Mouse (Mus musculus) embryo, embryonic 11.5 days (tissue): ENCODE results near the gene Bub1b.
A peak's percentile ranks its signal among the peaks of the same experiment; 100 is the strongest.
"Not testable (repeated sequence)": the region's sequence is repeated elsewhere in the genome, so short reads cannot be mapped to it uniquely, and the experiment has no call there.

Source experiments
- DNase-seq: peaks from one replicate; pipeline ENCODE4 v3.0.0-alpha.2; 2012; ENCODE audit warnings: low read depth, low spot score

Bub1b gene

DNA sequence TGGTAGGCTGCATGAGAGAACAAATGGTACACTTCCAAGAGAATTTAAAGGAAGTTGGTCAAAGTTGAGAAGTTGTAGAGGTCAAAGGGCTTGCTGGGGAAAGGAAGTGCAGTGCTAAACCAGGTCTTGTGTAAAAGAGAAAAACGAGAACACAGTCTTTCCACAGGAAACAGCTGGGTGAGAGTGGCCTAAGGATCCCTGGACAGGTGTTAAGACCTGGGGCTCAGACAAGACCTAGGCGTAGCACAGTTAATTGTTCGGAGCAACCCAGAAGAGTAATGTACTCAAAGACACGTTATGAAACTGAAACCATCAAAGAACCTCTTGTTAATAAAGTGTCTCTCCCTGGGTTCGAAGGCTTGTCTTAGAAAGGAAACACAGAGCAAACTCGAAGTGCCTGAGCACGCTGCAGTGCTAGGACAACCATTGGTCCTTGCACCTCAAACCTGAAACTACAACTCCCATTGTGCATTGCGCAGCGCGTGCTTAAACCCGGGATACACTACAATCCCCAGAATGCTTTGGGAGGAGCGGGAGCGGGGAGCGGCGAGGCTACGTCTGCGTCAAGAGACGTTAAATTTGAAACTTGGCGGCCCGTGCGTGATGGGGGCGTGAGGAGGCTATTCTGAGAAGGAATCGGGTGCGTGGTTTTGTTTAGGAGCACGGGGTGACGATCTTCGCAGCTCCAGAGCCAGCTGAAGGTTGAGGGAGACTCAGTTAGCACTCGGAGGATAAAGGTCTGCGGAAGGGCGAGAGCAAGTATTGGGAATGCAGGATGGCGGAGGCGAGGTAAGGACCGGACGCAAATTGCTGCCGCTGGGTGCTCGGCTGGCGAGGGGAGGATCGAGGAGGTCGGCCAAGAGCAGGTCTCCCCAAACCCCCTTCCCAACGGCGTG is at the start of gene Bub1b:
Bub1b (plus strand) TSS at position 539 of the 896 bp plus-strand sequence.
- peak; percentile 90 for DNase-seq

DNA sequence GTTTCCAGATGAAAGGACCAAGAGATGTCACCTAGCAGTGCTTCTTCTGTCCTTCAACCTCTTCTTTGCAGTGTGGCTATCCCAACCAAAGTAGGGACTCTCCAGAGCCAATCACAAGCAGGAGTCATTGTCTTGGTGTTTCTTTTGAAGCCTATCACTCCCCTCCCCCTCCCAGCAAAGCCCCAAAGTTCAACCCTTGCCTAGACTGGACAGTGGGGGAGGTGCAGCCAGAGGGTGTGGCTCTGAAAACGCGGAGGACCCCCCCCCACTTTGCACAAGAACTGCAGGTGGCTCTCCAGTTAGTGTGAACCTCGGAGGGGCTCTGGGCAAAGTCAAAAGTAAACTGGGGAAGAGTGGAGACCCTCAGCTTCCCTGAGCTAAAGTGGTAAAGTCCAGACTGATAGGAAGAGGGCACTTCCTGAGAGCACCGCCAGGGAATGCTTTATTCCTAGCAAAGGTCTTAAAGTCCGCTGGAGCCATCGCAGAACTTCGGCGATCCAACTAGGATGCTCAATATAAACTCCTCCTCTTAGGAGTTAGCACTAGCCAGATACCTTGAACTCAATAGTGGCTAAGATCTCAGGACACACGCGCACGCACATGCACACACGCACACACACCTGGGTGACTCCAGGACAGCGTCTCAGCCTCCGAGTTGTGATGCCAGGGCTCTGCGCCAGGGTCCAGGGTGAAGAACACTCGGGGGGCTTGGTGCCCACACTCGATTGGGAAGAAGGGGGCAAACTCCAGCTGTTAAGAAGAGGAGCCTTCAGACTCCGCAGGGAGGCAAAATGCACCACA is 49.4 kb upstream of the Bub1b start:
- DNase-seq, result no peak

DNA sequence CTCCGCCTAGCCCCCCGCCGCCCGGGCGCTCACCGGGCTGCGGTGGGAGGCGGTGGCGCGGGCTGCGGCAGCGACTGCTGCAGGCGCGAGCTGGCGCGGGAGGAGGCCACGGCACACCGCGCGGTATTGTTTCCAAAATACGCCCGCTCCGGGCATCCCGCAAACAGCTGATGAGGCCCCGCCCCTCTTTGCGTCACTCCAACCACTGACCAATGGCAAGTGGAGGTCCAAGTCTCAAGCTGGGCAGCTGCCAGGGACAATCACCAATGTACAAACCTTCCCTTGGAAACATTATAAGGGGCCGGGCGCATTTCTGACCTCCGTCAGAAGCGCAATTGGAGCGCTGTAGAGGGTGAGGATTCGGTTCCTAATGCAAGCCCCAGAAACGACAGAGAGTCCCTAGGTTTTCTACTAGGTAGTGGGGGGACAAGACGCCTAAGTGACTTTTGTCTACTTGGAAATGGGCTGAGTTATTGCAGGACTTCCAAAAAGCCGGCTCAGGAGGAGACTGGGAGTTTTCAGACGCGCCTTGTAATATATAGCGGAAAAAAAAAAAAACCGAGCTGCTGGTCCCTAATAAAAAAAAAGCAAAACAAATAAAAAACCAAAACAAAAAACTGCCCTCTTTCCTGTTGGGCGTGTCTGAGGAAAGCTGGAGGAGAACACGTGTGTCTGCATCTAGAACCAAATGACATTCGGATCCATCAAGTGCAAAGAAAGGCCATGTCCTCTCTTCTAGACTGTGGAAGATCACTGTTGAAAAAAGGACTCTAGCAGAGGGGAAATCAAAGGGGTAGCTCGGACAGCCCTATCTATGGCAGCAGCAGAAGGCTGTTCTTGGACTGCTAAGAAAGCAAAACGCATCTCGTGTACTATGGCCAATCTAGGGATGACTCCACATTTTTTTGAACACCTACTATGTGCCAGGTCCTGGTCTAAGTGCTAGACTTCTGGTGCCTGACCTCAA is 48.2 kb upstream of the Bub1b start, which contains the start of gene Bmf:
Bmf (minus strand) TSS at position 181 of the 967 bp plus-strand sequence.
- peak; percentile 97 for DNase-seq

DNA sequence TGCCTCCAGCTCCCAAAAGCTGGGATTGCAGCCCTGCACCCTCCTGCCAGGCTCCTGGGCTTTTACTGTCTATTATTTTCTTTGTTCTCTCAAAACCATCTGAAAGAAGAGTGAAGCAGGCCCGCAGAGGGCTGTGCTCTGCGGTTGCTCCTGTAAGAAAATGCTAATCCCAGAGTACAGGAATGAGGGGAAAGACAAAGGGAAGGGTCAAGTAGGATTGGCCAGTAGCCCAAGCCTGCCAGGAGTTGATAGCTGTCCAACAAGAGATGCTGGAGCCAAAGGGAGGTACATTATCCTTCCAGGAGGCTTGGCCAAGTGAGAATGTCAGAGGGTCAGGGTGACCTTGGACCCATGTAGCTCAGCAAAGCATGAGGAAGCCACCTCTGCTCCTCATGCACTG is 46.4 kb upstream of the Bub1b start:
- DNase-seq, result no peak

DNA sequence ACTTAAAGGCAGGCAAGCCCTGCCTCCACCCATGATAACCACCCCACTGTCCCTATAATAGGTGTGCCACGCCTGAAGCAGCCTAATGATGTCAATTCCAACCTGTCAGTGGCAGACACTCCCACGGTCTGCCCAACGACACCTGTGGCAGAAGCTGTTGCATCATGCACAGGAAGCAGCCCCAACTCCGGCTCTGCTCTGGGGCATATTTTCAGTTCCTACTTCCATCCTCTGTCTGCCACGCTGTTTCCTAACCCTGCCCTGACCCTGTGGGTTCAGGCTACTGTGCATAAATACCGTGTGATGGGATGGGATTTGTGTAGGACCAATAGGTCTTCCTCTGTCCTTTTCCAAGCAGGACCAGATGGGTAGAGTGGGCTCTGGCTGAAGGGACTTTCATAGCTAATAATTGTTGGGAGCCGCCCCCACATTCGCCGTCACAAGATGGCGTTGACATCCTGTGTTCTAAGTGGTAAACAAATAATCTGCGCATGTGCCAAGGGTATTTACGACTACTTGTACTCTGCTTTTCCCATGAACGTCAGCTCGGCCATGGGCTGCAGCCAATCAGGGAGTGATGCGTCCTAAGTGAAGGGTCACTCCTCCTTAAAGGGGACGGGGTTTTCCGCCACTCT is 43.5 kb upstream of the Bub1b start:
- not testable (repeated sequence) for DNase-seq

DNA sequence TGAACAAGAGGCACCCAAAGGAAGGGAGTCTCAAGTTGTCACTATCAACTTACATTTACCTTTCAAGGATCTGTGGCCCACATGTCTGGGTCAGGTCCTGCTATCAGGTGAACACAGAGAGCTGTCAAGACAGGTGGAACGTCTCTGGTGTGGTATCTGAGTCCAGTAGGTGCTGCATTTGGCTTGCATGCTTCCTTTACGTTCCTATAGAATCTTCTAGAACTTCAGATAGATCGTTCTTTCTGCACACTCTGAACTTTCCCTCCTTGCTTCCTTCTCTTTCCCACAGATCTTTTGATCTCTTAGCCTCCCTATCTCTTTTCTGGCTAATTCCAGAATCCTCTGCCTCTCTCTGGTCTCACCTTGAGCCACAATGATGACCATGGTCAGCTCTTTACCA is 39.6 kb upstream of the Bub1b start:
- no peak for DNase-seq

DNA sequence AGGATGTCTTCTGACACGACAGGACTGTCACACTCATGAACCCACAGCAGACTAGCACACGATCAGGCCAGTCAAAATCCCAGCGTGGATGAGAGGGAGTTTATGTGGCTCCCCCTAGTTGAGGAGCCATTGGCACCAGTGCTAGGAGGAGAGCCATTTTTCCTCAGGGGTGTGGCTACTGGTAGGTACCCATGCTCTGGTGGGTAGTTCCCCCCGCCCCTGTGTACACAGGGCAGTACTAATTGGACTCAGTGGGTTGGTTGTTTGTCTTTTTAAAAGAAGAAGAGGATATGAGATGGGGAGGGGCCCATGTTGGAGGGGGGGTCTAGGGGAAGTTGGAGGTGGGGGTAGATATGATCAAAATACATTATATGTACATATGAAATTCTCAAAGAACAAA is 36.0 kb upstream of the Bub1b start:
- no peak for DNase-seq

DNA sequence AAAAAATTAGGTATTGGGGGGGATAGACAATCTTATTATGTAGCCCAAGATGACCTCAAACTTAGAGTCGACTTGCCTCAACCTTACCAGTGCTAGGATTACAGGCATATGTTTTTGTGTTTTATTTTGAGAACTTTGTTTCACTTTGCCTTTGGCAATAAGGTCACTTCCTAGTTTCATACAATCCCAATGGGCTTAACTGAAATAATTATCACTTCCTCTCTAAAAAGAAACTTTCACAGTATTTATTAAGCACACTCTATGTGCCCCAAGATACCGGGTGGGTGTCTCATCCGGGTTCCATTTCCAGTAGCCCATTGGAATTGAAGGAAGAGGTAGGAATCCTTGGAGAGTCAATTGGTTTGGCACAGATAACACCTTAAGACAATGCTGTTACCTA is 35.6 kb upstream of the Bub1b start:
- no peak for DNase-seq

DNA sequence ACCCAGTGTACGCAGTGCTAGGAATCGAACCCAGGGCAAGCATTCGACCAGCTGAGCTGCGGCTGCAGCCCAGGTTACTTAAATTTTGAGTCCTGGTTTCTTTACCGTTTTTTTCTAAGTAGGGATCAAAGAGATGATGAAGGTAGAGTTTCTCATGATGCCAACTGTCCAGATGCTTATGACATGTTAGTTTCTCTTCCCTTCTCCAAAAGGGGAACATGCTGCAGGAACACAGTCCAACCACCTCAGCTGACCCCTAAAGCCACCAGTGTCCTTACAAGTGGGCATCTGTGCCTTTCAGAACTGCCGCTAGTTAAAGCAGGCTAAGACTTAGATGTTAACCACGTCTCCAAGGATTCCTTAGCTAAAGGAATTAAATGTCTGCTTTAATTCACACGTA is 30.8 kb upstream of the Bub1b start:
- no peak for DNase-seq

DNA sequence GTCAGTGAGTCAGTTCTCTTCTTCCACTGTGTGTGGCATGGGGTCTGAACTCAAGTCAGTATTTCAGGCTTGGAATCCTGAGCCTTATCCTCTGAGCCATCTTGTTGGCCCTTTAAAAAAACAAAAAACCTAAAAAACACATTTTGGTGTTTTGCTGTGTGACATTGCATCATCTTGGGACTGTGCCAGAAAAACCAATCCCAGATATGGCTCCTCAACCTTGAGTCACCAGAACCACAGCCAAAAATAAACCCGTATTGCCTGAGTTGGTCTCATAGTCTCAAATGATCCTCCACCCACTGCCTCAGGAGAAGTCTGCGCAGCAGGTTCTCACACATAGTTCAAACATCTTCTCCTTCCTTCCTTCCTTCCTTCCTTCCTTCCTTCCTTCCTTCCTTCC is 27.1 kb upstream of the Bub1b start:
- no peak for DNase-seq

DNA sequence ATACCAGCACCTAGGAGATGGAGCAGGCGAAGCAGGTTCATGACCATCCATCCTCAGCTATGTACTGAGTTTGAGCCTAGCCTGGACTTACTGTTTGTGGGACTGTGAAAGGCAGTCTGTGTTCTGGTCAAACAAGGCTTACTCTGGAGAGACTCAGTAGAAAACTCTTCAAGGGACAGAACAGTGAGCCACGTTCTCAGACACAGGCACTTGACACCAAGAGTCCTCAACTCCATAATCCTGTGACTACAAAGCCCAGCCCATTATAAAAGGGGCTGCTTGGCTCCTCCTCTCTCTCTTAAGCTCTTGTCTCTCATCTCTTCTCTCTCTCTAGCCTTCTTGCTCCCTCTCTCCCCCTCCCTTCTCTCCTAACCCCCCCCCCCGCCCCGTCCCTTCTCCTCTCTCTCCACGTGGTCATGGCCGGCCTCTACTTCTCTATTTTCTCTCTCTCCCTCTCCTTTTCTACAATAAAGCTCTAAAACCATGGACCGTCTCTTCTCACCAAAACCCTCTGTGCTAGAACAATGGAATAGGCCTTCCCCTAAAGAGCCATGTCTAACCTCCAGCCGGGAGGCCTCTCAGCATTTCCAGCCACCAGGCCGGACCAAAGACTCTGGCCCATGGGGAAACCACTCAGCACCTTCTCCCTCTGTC is 25.7 kb upstream of the Bub1b start:
- DNase-seq, result no peak

DNA sequence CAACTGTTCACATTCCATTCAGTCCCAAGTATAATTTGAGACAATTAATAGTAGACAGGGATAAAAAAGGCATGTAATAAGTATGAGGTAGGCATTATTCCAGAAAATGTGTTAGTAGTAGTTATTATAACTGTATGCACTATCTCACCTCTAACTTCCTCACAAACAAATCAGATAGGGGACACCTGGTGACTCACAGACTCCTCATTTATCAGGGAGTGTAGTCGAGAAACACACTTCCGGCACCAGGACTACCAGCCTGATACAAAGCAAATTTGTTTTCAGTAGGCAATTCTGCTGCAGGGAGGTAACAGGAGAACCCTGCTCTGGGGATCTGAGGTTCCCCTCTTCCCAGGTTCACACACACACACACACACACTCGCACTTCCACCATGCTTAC is 24.9 kb upstream of the Bub1b start:
- no peak for DNase-seq

DNA sequence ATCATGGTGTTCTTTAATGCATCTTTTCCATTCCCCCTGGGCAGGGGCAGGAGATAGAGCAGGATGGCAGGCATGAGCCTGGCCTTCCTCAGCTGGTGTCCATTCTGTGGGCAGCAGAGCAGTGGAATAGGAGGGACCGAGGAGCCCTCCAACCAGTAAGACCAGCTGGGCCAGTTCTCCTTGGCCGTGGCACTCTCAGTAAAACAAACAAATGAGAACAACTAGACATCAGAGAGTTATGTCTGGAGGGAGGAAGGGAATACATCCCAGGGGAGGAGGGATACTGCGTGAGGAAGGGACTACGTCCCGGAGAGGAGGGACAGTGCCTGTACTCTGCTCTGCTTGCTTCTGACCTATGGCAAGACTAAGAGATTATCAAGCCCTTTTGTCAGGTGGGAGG is 12.0 kb upstream of the Bub1b start:
- no peak for DNase-seq

DNA sequence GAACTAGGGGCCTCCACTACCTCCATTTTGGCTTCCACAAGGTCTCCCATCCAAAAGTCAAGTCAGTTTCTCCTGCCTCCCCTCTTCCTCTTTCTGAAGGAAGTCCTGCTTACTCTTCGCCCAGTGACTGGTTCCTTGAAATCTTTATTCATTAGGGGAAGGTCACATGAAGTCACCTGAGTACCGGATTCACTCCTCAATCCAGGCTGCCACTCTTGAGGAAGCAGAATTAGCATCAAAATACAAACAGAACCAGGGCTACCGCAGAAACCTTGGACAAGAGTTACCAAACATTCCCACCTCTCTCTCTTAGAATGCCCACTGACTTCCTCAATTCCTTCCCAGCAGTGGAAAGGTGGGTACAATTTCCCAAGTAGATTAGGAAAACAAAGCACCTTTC is 10.3 kb upstream of the Bub1b start:
- no peak for DNase-seq

DNA sequence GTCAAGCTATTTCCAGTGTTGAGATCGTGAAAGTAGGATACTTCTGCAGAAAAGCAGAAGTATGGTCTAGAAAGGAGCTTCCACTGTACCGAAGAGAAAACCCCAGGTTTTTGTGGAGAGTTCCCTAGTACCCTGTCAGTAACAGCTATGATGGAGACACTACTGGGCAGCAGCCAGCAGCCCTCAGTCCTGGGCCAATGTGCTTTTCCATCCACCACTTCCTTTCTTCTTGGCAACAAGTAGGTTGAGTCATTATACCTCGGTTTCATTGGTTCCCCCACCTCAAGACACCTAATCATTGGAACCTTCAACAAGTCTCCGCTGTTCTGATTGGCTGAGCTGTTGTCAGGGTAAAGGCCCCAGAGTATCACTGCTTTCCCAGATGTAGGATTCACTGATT is 6.9 kb upstream of the Bub1b start:
- DNase-seq, result no peak

DNA sequence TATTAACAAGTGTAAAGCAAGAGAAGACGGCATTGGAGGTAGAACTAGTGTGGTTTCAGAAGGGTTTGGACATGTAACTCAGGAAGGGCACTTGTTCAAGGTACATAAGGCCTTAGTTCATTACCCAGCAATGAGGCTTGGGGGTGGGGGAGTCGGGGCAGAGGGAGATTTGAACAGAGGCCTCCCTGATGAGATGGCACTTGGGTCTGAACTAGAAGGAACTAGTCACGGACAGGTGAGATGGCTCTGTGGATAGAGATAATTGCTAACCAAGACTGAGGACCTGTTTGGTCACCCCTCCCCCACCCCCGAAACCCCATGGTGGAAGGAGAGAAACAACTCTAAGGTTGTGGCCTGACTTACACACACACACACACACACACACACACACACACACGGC is 1.1 kb downstream of the Bub1b start:
- DNase-seq, result no peak

DNA sequence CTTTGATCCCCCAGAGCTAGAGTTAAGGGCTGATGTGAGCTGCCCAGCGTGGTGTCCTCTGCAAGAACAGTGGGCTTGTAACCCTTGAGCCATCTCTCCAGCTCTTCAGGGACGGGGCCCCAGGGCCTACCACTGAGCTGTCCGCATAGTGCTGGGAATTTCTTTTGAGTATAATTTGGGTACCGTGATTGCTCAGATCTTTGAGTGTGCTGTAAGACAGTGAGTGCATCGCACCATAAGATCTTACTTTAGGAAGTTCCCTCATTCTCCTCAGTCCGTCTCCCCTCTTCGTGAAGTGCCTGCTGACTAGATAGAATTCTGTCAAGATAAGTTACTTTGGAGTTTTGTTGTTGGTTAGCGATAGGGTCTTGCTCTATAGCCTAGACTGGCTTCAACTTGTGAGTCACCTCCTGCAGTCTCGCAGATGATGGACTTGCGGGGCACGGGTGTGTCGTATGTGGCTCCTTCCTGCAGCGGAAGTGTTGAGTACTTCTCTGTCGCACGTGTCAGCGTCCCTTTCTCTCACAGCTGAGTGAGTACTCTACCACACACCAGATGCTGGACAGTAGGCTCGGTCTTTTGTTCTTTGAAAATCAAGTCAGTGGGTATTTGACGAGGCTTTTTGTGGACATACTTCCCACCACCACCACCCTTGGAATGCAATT is 3.7 kb downstream of the Bub1b start:
- no peak for DNase-seq

DNA sequence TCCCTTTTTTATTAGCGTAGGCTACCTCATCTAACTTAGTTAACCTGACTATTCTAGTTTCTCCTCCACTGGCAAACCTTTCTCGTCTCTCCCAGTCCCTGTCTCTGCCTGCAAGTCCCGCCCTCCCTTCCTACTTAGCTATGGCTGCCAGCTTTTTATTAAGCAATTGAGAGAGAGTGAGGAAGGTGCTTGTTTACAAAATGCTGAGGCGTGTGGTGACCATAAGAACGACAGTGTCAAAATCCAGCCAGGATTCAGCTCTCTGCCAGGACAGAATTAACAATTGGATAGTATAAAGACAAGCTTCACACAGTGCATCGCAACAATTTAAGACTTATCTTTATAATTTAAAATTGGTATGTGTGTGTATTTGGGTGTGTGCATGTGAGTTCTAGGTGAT is 6.1 kb downstream of the Bub1b start:
- no peak for DNase-seq

DNA sequence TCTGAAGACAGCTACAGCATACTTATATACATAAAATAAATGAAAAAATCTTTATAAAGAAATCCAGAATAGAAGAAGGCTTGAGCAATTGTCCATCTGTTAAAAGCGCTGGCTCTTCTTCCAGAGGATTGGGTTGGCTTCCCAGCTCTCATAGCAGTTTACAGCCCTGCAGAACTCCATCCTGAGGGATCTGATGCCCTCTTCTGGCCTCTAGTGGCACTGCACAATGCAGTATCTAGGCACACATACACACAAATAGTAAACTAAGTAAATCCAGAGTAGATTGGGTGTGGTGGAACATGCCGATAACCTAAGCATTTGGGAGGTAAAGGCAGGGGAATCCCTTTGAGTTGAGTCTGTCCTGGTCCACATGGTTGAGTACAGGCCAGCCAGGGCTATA is 8.0 kb downstream of the Bub1b start:
- DNase-seq, result no peak

DNA sequence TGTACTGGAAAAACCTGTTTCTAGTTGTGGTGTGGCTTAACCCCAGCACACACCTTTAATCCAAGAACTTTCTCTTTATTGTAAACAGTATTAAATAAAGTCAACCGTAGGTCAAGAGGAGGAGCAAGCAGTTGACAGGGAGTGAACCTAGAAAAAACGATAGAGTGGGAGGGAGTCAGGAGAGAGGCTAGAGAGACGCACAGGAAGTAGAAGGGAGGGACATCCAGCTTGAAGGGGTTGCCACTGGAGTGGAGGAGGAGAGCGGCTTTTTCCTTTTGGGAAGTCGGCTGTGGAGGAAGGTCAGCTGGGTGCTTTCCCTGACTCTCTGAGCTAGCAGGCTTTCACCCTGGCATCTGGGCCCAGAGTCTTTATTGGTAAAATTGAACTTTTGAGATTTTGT is 9.0 kb downstream of the Bub1b start:
- DNase-seq, result no peak
